Mouse (Mus musculus) cerebellum, adult 11 months (tissue): ENCODE data around the gene Tbc1d22a.

Experiments used
- DNase-seq: peaks from one replicate; pipeline ENCODE4 v3.0.0; 2022

Gene Tbc1d22a

GRCm38 (mm10) chr15:86542371-86542770 is 328.1 kb downstream of the Tbc1d22a start:
- no peak for DNase-seq

- no peak for DNase-seq
Observed at GRCm38 (mm10) chr15:86544122-86544795, 330.0 kb downstream of the Tbc1d22a start.
